ENCODE assay signal across 20 mouse cellular contexts in genomic region chr2:163084519-163084918, GRCm38 (mm10). TPM values are rescaled to one million over a fixed set of nuclear protein-coding genes. Genes with fewer than 3 reads are reported as not detected.
"Had no signal": no experiment of that assay in that cellular context is flagged by ENCODE, and none has a peak within 500 bp of the region (broad histone marks: within the 10 kb centered on the region; RNA-seq: fewer than 3 reads in every experiment).

No protein-coding gene starts in this region.

- H3K9ac ChIP-seq: liver, embryonic 14.5 days; lung, embryonic 14.5 days; midbrain, embryonic 13.5 days; midbrain, embryonic 15.5 days; neural tube, embryonic 13.5 days; neural tube, embryonic 15.5 days; stomach, embryonic 15.5 days had no signal

- H3K4me3 ChIP-seq: midbrain, embryonic 10.5 days; midbrain, embryonic 13.5 days; midbrain, embryonic 15.5 days; myocyte; neural tube, embryonic 13.5 days; neural tube, embryonic 15.5 days; stomach, embryonic 15.5 days had no signal

- H3K4me1 ChIP-seq: midbrain, embryonic 10.5 days; midbrain, embryonic 13.5 days; midbrain, embryonic 15.5 days; neural tube, embryonic 13.5 days; neural tube, embryonic 15.5 days; stomach, embryonic 15.5 days had no signal

- H3K36me3 ChIP-seq: midbrain, embryonic 15.5 days; neural tube, embryonic 13.5 days; neural tube, embryonic 15.5 days; stomach, embryonic 15.5 days had no signal

- H3K27me3 ChIP-seq: midbrain, embryonic 13.5 days; midbrain, embryonic 15.5 days; neural tube, embryonic 13.5 days; neural tube, embryonic 15.5 days; stomach, embryonic 15.5 days had no signal

- H3K27ac ChIP-seq: liver, embryonic 14.5 days; midbrain, embryonic 10.5 days; midbrain, embryonic 13.5 days; midbrain, embryonic 15.5 days; neural tube, embryonic 13.5 days; neural tube, embryonic 15.5 days; stomach, embryonic 15.5 days; stomach, postnatal 0 days had no signal

- H3K4me2 ChIP-seq: lung, embryonic 14.5 days; midbrain, embryonic 13.5 days; midbrain, embryonic 15.5 days; neural tube, embryonic 13.5 days; neural tube, embryonic 15.5 days; stomach, embryonic 15.5 days had no signal

- ATAC-seq: midbrain, embryonic 13.5 days; midbrain, embryonic 15.5 days had no signal

- H3K9me3 ChIP-seq: midbrain, embryonic 10.5 days; midbrain, embryonic 13.5 days; midbrain, embryonic 15.5 days; neural tube, embryonic 13.5 days; neural tube, embryonic 15.5 days; stomach, embryonic 15.5 days had no signal

- DNase-seq: lung, adult 18-20 months; lung, embryonic 14.5 days; lung, postnatal 10 days; lung, postnatal 4 days; retina, postnatal 1 day; right cerebral cortex, adult 18-20 months; thymus, adult 2 months; thymus, postnatal 25 days; thymus, postnatal 4 days had no signal

RNA-seq across cellular contexts. Expression of gene Gtsf1l, which starts 3.1 kb away (rescaled TPM):
- polyA plus RNA-seq: liver, embryonic 14.5 days; lung, embryonic 14.5 days; midbrain, embryonic 10.5 days; midbrain, embryonic 13.5 days; midbrain, embryonic 15.5 days; myocyte; neural tube, embryonic 13.5 days; neural tube, embryonic 15.5 days; spleen, adult 2 months; stomach, embryonic 15.5 days; thymus, adult 2 months; urinary bladder, adult 2 months had no signal
